Mouse (Mus musculus): ENCODE measurements around the gene Mylpf. TPM values are rescaled to one million over a fixed set of nuclear protein-coding genes. Genes with fewer than 3 reads are reported as not detected.
A peak's percentile ranks its signal among the peaks of the same experiment; 100 is the strongest.

Gene Mylpf
- polyA plus RNA-seq, 1 experiment from 2014 or later = 2.2 TPM

DNA sequence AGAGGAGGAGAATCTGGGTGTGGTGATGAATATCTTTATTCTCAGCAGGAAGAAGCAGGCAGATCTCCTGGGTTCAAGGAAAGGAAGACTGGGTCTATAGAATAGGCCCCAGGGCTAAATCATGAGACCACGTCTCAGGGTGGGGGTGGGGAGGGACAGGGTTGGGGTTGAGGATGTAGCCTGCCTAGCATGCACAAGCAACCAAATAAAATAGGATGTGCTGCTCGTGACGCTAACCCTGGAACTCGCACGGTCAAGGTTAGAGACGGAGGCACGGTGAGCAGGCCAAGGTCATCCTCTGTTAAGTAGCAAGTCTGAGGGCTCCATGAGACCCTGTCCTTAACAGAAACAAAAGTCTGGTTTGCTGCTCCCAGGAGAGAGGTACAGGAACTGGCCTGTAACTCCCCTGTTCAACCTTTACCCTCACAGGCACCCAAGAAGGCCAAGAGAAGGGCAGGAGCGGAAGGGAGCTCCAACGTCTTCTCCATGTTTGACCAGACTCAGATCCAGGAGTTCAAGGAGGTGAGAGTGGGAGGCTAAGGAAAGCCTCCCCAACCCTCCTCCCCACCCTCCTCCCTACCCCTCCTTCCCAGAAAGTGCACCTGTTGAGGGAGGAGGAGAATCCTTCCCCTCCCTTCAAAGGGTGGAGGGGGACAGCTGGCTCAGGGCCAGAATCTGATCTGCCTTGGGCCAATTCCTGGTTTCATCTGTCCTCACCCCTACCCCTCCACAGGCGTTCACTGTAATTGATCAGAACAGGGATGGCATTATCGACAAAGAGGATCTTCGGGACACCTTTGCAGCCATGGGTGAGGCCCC lies 4.0 kb downstream of the Mylpf start:
- Histone ChIP-seq H3K9ac (no peak overlapping the region), H3K4me2 (replicated peaks) (no peak overlapping the region), H3K27ac (no peak overlapping the region), H3K4me1 (replicated peaks; ENCODE audit: control insufficient read depth, insufficient read depth, low read length) (peaks cover 7% of the 10 kb centered on the region; the same call in 1 of the 2 replicates), H3K9me3 (ENCODE audit: control insufficient read depth, low read length) (no peaks in the 10 kb centered on the region), H3K4me3 (replicated peaks; ENCODE audit: low read length) (no peak overlapping the region), H3K27me3 (ENCODE audit: control insufficient read depth, insufficient read depth, low read length) (peaks cover 9% of the 10 kb centered on the region; the same call in 1 of the 2 replicates), H3K36me3 (replicated peaks; ENCODE audit: control insufficient read depth, insufficient read depth) (no peaks in the 10 kb centered on the region)
- WGBS = 91% methylated on average over 12 of the region's 12 CpGs
- no peak for ATAC-seq (ENCODE audit: low FRiP score)
- DNase-seq (ENCODE audit: low spot score) = no peak

DNA sequence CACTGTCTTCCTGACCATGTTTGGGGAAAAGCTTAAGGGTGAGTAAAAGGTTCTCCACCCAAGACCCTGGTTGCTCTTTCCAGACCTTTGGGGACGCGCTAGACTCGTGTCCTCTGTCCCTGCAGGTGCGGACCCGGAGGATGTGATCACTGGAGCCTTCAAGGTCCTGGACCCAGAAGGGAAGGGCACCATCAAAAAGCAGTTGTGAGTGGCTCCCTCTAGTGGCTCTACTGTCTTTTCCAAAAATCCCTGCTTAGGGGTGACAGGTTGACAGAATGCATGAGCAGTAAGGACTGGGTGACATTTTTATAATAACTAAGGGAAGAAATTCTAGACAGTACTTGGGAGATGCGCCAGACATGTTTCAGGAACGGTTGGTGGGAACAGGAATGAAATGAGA lies 4.8 kb downstream of the Mylpf start:
- no peak for DNase-seq (ENCODE audit: low spot score)
- Histone ChIP-seq H3K27me3 (ENCODE audit: control insufficient read depth, insufficient read depth, low read length) (peaks cover 9% of the 10 kb centered on the region; the same call in 1 of the 2 replicates), H3K9ac (no peak overlapping the region), H3K36me3 (replicated peaks; ENCODE audit: control insufficient read depth, insufficient read depth) (no peaks in the 10 kb centered on the region), H3K4me3 (replicated peaks; ENCODE audit: low read length) (no peak overlapping the region), H3K4me1 (replicated peaks; ENCODE audit: control insufficient read depth, insufficient read depth, low read length) (peaks cover 7% of the 10 kb centered on the region; the same call in 1 of the 2 replicates), H3K27ac (no peak overlapping the region), H3K9me3 (ENCODE audit: control insufficient read depth, low read length) (no peaks in the 10 kb centered on the region), H3K4me2 (replicated peaks) (no peak overlapping the region)
- 45% methylated on average over 7 of the region's 7 CpGs for WGBS
- ATAC-seq (ENCODE audit: low FRiP score) = no peak

DNA sequence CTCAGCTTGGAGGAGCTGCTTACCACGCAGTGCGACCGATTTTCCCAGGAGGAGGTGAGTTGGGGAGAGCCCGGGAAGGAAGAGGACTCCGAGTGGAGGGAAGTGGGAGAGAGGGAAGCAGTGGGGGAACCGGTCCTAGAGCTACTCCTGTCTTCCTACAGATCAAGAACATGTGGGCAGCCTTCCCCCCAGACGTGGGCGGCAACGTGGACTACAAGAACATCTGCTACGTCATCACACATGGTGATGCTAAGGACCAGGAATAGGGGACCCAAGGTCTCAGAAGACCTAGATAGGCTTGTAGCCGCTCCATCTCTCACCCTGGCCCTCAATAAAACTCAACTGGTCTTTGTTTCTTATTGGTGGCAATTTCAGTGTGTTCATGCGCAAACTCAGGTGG lies 5.2 kb downstream of the Mylpf start:
- Histone ChIP-seq H3K9ac (no peak overlapping the region), H3K27me3 (ENCODE audit: control insufficient read depth, insufficient read depth, low read length) (peaks cover 9% of the 10 kb centered on the region; the same call in 1 of the 2 replicates), H3K27ac (no peak overlapping the region), H3K4me3 (replicated peaks; ENCODE audit: low read length) (no peak overlapping the region), H3K36me3 (replicated peaks; ENCODE audit: control insufficient read depth, insufficient read depth) (no peaks in the 10 kb centered on the region), H3K9me3 (ENCODE audit: control insufficient read depth, low read length) (no peaks in the 10 kb centered on the region), H3K4me1 (replicated peaks; ENCODE audit: control insufficient read depth, insufficient read depth, low read length) (peaks cover 7% of the 10 kb centered on the region; the same call in 1 of the 2 replicates), H3K4me2 (replicated peaks) (0 out of 2 replicates have a peak overlapping the region, but pooled peaks have one; percentile 44)
- 56% methylated on average over 12 of the region's 12 CpGs for WGBS
- ATAC-seq (ENCODE audit: low FRiP score) (no peak), DNase-seq (ENCODE audit: low spot score) (no peak)

DNA sequence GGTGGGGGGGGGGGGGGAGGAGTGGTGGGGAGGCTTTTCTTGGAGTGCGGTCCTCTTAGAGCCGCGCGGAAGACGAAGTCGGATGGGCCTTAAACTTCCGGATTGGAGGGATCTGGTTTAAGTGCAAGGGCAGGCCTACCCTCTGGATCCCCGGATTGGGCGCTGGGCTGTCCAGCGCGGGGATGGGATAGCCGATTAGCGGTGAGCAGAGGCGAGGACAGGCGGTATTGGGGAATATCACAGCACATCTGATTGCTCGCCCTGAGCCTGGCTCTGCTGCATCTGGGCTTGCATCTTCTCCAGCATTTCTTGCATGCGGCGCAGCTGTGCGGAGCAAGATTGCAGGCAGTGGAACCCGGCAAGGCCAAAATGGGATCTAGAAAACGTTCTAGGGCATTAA lies 5.8 kb downstream of the Mylpf start:
- H3K4me3 ChIP-seq (replicated peaks; ENCODE audit: low read length) = no peak overlapping the region
- H3K36me3 ChIP-seq (replicated peaks; ENCODE audit: control insufficient read depth, insufficient read depth) = no peaks in the 10 kb centered on the region
- no peak overlapping the region for H3K27ac ChIP-seq
- no peak for ATAC-seq (ENCODE audit: low FRiP score)
- peaks cover 9% of the 10 kb centered on the region; the same call in 1 of the 2 replicates for H3K27me3 ChIP-seq (ENCODE audit: control insufficient read depth, insufficient read depth, low read length)
- H3K4me1 ChIP-seq (replicated peaks; ENCODE audit: control insufficient read depth, insufficient read depth, low read length) = peaks cover 4% of the 10 kb centered on the region; the same call in 1 of the 2 replicates
- H3K9ac ChIP-seq = peak overlapping the region; percentile 17; the same call in 1 of the 2 replicates
- DNase-seq (ENCODE audit: low spot score) = no peak
- peak overlapping the region; percentile 44 for H3K4me2 ChIP-seq (replicated peaks)
- WGBS = 37% methylated on average over 21 of the region's 21 CpGs
- H3K9me3 ChIP-seq (ENCODE audit: control insufficient read depth, low read length) = no peaks in the 10 kb centered on the region

GRCm38 (mm10) chr7:127214981-127215871 lies 6.5 kb downstream of the Mylpf start:
- 26% methylated on average over 33 of the region's 33 CpGs for WGBS
- H3K4me1 ChIP-seq (replicated peaks; ENCODE audit: control insufficient read depth, insufficient read depth, low read length) = no peaks in the 10 kb centered on the region
- no peak for ATAC-seq (ENCODE audit: low FRiP score)
- H3K9ac ChIP-seq = peak overlapping the region; percentile 17
- H3K4me2 ChIP-seq (replicated peaks) = peak overlapping the region; percentile 44
- peak; percentile 80 for DNase-seq (ENCODE audit: low spot score)
- peak overlapping the region; percentile 15; the same call in 1 of the 2 replicates for H3K4me3 ChIP-seq (replicated peaks; ENCODE audit: low read length)
- no peak overlapping the region for H3K27ac ChIP-seq
- no peaks in the 10 kb centered on the region for H3K36me3 ChIP-seq (replicated peaks; ENCODE audit: control insufficient read depth, insufficient read depth)
- no peaks in the 10 kb centered on the region for H3K9me3 ChIP-seq (ENCODE audit: control insufficient read depth, low read length)
- H3K27me3 ChIP-seq (ENCODE audit: control insufficient read depth, insufficient read depth, low read length) = peaks cover 9% of the 10 kb centered on the region; the same call in 1 of the 2 replicates

GRCm38 (mm10) chr7:127216307-127216706 lies 7.6 kb downstream of the Mylpf start:
- Histone ChIP-seq H3K27ac (no peak overlapping the region), H3K9ac (no peak overlapping the region), H3K9me3 (ENCODE audit: control insufficient read depth, low read length) (no peaks in the 10 kb centered on the region), H3K4me2 (replicated peaks) (no peak overlapping the region), H3K4me1 (replicated peaks; ENCODE audit: control insufficient read depth, insufficient read depth, low read length) (no peaks in the 10 kb centered on the region), H3K27me3 (ENCODE audit: control insufficient read depth, insufficient read depth, low read length) (peaks cover 9% of the 10 kb centered on the region; the same call in 1 of the 2 replicates), H3K36me3 (replicated peaks; ENCODE audit: control insufficient read depth, insufficient read depth) (no peaks in the 10 kb centered on the region), H3K4me3 (replicated peaks; ENCODE audit: low read length) (no peak overlapping the region)
- DNase-seq (ENCODE audit: low spot score) = no peak
- 94% methylated on average over 5 of the region's 5 CpGs for whole genome bisulfite sequencing
- no peak for ATAC-seq (ENCODE audit: low FRiP score)

DNA sequence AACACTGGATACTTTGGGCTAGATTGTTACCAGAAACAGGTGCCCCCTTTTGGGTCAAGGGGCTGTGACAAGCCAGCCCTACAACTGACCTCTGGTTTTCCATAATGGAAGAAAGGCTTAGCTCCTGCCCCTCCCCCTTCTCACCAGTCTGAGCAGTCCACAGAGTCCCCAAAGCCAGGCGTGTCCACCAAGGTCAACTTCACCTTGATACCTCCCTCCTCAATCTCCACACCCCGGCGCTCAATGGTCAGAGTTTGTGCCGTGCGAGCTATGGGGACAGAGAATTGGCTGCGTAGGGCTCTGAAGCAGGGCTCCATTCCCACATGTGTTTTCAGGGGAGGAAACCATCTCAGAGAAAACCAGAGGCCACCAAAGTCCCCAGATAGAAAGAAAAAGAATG lies 8.8 kb downstream of the Mylpf start:
- no peaks in the 10 kb centered on the region for H3K36me3 ChIP-seq (replicated peaks; ENCODE audit: control insufficient read depth, insufficient read depth)
- no peaks in the 10 kb centered on the region for H3K9me3 ChIP-seq (ENCODE audit: control insufficient read depth, low read length)
- no peak overlapping the region for H3K9ac ChIP-seq
- H3K27me3 ChIP-seq (ENCODE audit: control insufficient read depth, insufficient read depth, low read length) = peaks cover 9% of the 10 kb centered on the region; the same call in 1 of the 2 replicates
- DNase-seq (ENCODE audit: low spot score) (no peak), ATAC-seq (ENCODE audit: low FRiP score) (no peak)
- H3K27ac ChIP-seq = no peak overlapping the region
- H3K4me3 ChIP-seq (replicated peaks; ENCODE audit: low read length) = no peak overlapping the region
- H3K4me2 ChIP-seq (replicated peaks) = no peak overlapping the region
- no peaks in the 10 kb centered on the region for H3K4me1 ChIP-seq (replicated peaks; ENCODE audit: control insufficient read depth, insufficient read depth, low read length)
- 91% methylated on average over 6 of the region's 6 CpGs for WGBS

DNA sequence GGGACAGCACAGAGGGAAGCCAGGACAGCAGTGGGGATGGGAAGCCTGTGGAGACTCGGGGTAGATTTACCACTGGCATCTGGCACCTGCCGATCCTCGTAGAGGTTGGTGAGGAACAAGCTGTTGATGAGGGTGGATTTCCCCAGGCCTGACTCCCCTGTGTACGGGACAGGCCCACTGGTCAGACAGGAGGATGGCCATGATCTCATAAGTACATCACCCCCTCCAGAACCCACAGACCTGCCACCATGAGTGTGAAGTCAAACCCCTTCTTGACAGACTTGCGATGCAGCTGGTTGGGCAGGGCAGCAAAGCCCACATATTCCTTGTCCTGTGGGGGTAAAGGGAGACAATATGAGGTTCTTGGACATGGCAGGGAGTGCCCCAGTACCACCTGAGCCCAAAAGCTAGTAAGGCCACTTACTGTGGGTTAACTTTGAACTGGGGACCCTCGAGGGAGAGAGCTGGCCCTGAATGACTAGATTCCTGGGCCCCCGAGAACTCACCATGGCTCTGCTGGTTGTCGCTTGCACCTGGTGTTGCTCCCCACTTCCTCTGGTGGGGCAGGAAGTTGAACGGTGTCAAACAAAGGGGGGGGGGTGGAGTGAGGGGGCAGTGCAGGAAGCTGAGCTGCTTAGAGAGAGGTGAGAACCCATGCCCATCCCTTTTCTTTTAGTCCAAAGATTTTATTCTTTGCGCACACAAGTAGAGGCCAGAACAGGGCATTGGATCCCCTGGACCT lies 9.4 kb downstream of the Mylpf start:
- Histone ChIP-seq H3K27me3 (ENCODE audit: control insufficient read depth, insufficient read depth, low read length) (peaks cover 9% of the 10 kb centered on the region; the same call in 1 of the 2 replicates), H3K27ac (no peak overlapping the region), H3K4me1 (replicated peaks; ENCODE audit: control insufficient read depth, insufficient read depth, low read length) (no peaks in the 10 kb centered on the region), H3K9me3 (ENCODE audit: control insufficient read depth, low read length) (no peaks in the 10 kb centered on the region), H3K4me2 (replicated peaks) (no peak overlapping the region), H3K9ac (no peak overlapping the region), H3K4me3 (replicated peaks; ENCODE audit: low read length) (no peak overlapping the region), H3K36me3 (replicated peaks; ENCODE audit: control insufficient read depth, insufficient read depth) (no peaks in the 10 kb centered on the region)
- WGBS = 80% methylated on average over 10 of the region's 10 CpGs
- DNase-seq (ENCODE audit: low spot score) = no peak
- no peak for ATAC-seq (ENCODE audit: low FRiP score)
